Mouse (Mus musculus) lung, postnatal 36 days (tissue): ENCODE measurements around the gene Tmem170b.
A peak's percentile ranks its signal among the peaks of the same experiment; 100 is the strongest.
"Not testable (repeated sequence)": the region's sequence is repeated elsewhere in the genome, so short reads cannot be mapped to it uniquely, and the experiment has no call there.

Experiments used
- DNase-seq: peaks from one replicate; pipeline ENCODE4 v3.0.0; 2022; ENCODE audit warnings: mixed read lengths

Gene Tmem170b

GRCm38 (mm10) chr13:41670386-41671130, 64.9 kb downstream of the Tmem170b start:
- no peak for DNase-seq

- no peak for DNase-seq
Observed at GRCm38 (mm10) chr13:41671136-41671705, 65.5 kb downstream of the Tmem170b start.

GRCm38 (mm10) chr13:41672904-41673303, 67.2 kb downstream of the Tmem170b start:
- DNase-seq, result not testable (repeated sequence)

GRCm38 (mm10) chr13:41673541-41673940, 67.8 kb downstream of the Tmem170b start:
- peak; percentile 17 for DNase-seq

- DNase-seq, result not testable (repeated sequence)
Observed at GRCm38 (mm10) chr13:41674608-41675007, 68.9 kb downstream of the Tmem170b start.

- DNase-seq, result no peak
Observed at GRCm38 (mm10) chr13:41675498-41675897, 69.8 kb downstream of the Tmem170b start.

- no peak for DNase-seq
Observed at GRCm38 (mm10) chr13:41675966-41676835, 70.5 kb downstream of the Tmem170b start.

GRCm38 (mm10) chr13:41676836-41677186, 71.1 kb downstream of the Tmem170b start:
- no peak for DNase-seq

GRCm38 (mm10) chr13:41680854-41681549, 75.3 kb downstream of the Tmem170b start:
- DNase-seq, result no peak

- DNase-seq, result no peak
Observed at GRCm38 (mm10) chr13:41682341-41683119, 76.8 kb downstream of the Tmem170b start.

GRCm38 (mm10) chr13:41683356-41684012, 77.8 kb downstream of the Tmem170b start:
- DNase-seq, result no peak

GRCm38 (mm10) chr13:41685499-41685898, 79.8 kb downstream of the Tmem170b start:
- DNase-seq, result no peak

- no peak for DNase-seq
Observed at GRCm38 (mm10) chr13:41689055-41689454, 83.3 kb downstream of the Tmem170b start.

- peak; percentile 35 for DNase-seq
Observed at GRCm38 (mm10) chr13:41689598-41690045, 83.9 kb downstream of the Tmem170b start.
